Comparison of ENCODE assay signal across 8 mouse cellular contexts in genomic region chr13:84613004-84613403, GRCm38 (mm10).
A peak's percentile ranks its signal among the peaks of the same experiment; 100 is the strongest.
DNase-seq lines count a peak whose midpoint lies in the region; ATAC-seq lines count a peak whose summit lies in the region.

No protein-coding gene starts in this region.

- intact Hi-C loops in heart, postnatal 14 days (cut with DNase I), result no loop called here

- H3K4me1 ChIP-seq in heart, embryonic 16.5 days (ENCODE audit: control insufficient read depth, insufficient read depth, low read length), result peaks cover 2% of the 10 kb centered on the region; the same call in 1 of the 2 replicates
- no peaks in the 10 kb centered on the region for H3K4me1 ChIP-seq in hindbrain, embryonic 14.5 days (replicated peaks; ENCODE audit: control insufficient read depth, insufficient read depth, low read length)
- H3K4me1 ChIP-seq in liver, embryonic 11.5 days (replicated peaks; ENCODE audit: control insufficient read depth, insufficient read depth, low read length), result no peaks in the 10 kb centered on the region

- H3K4me3 ChIP-seq in heart, embryonic 16.5 days (ENCODE audit: low read length), result no peak overlapping the region
- no peak overlapping the region for H3K4me3 ChIP-seq in hindbrain, embryonic 14.5 days (replicated peaks; ENCODE audit: low read length)
- H3K4me3 ChIP-seq in liver, embryonic 11.5 days (ENCODE audit: low read depth, low read length), result no peak overlapping the region

- H3K27me3 ChIP-seq in heart, embryonic 16.5 days (ENCODE audit: control insufficient read depth, insufficient read depth, low read length), result no peaks in the 10 kb centered on the region
- no peaks in the 10 kb centered on the region for H3K27me3 ChIP-seq in hindbrain, embryonic 14.5 days (ENCODE audit: control insufficient read depth, insufficient read depth, low read length)
- no peaks in the 10 kb centered on the region for H3K27me3 ChIP-seq in liver, embryonic 11.5 days (replicated peaks; ENCODE audit: control insufficient read depth, insufficient read depth, low read length)

- no peak overlapping the region for H3K27ac ChIP-seq in heart, embryonic 16.5 days (ENCODE audit: low read length)
- no peak overlapping the region for H3K27ac ChIP-seq in hindbrain, embryonic 14.5 days
- no peak overlapping the region for H3K27ac ChIP-seq in liver, embryonic 11.5 days (ENCODE audit: low read depth, low read length)

- 0 out of 2 replicates have a peak, but pooled peaks have one; percentile 32 for ATAC-seq in heart, embryonic 16.5 days (replicated peaks; ENCODE audit: extremely low read depth, insufficient read depth, low FRiP score)
- ATAC-seq in hindbrain, embryonic 14.5 days (ENCODE audit: low FRiP score), result 0 out of 2 replicates have a peak, but pooled peaks have one; percentile 53
- ATAC-seq in liver, embryonic 11.5 days (replicated peaks; ENCODE audit: low FRiP score), result no peak

- no peaks in the 10 kb centered on the region for H3K36me3 ChIP-seq in heart, embryonic 16.5 days (ENCODE audit: control insufficient read depth, insufficient read depth)
- H3K36me3 ChIP-seq in hindbrain, embryonic 14.5 days (replicated peaks; ENCODE audit: control insufficient read depth, insufficient read depth), result no peaks in the 10 kb centered on the region
- no peaks in the 10 kb centered on the region for H3K36me3 ChIP-seq in liver, embryonic 11.5 days (ENCODE audit: control insufficient read depth, insufficient read depth, low read length)

- H3K9me3 ChIP-seq in heart, embryonic 16.5 days (replicated peaks; ENCODE audit: control insufficient read depth, low read length), result no peaks in the 10 kb centered on the region
- H3K9me3 ChIP-seq in hindbrain, embryonic 14.5 days (ENCODE audit: control insufficient read depth, low read length), result no peaks in the 10 kb centered on the region
- no peaks in the 10 kb centered on the region for H3K9me3 ChIP-seq in liver, embryonic 11.5 days (ENCODE audit: control insufficient read depth, low read length)

- H3K9ac ChIP-seq in heart, embryonic 16.5 days (ENCODE audit: low read length), result no peak overlapping the region
- H3K9ac ChIP-seq in hindbrain, embryonic 14.5 days, result no peak overlapping the region
- H3K9ac ChIP-seq in liver, embryonic 11.5 days (ENCODE audit: low read depth, low read length), result no peak overlapping the region

- 25% methylated on average over 2 of the region's 2 CpGs for WGBS in heart, embryonic 16.5 days
- WGBS in hindbrain, embryonic 14.5 days, result 4% methylated on average over 2 of the region's 2 CpGs
- 58% methylated on average over 2 of the region's 2 CpGs for WGBS in liver, embryonic 11.5 days

- H3K4me2 ChIP-seq in heart, embryonic 16.5 days (ENCODE audit: low read depth, low read length), result no peak overlapping the region
- no peak overlapping the region for H3K4me2 ChIP-seq in hindbrain, embryonic 14.5 days (replicated peaks)
- H3K4me2 ChIP-seq in liver, embryonic 11.5 days, result no peak overlapping the region

- DNase-seq in heart, postnatal 14 days, result no peak
- peak; percentile 14 for DNase-seq in cerebellum, adult 9-11 months
- DNase-seq in hindbrain, embryonic 14.5 days (ENCODE audit: low spot score), result peak; percentile 32
- DNase-seq in lung, postnatal 25 days (ENCODE audit: low spot score), result peak; percentile 3
- DNase-seq in telencephalon, adult 2 months (ENCODE audit: low read depth, low spot score), result peak; percentile 97
- DNase-seq in liver, embryonic 11.5 days (ENCODE audit: low spot score), result no peak
- no peak for DNase-seq in thymus, postnatal 25 days

Comparison
In these comparisons a context has a peak if more than half of its experiments do, and no peak if none do; other contexts are left out.
1. DNase-seq: peak in cerebellum, adult 9-11 months (single experiment), hindbrain, embryonic 14.5 days (single experiment), lung, postnatal 25 days (single experiment) and telencephalon, adult 2 months (single experiment); none in heart, postnatal 14 days (0 of 2), liver, embryonic 11.5 days (single experiment) and thymus, postnatal 25 days (single experiment).